Mouse (Mus musculus) heart, embryonic 14.5 days (tissue): ENCODE data around the gene Slc25a54. TPM values are rescaled to one million over a fixed set of nuclear protein-coding genes. Genes with fewer than 3 reads are reported as not detected.

Experiments used
- ATAC-seq: fragments of 200-750 bp; cut with Nextera tagmentation; 2 replicates; pipeline ENCODE4 v1.8.0; 2017; ENCODE audit warnings: low read depth, moderate TSS enrichment; ENCODE audit not compliant: insufficient number of reproducible peaks, insufficient read depth, low FRiP score
- H3K27ac ChIP-seq, 2 experiments: fragments of 200-500 bp in 1 of 2; fragments of 300-500 bp in 1 of 2; sonication (generic) in 1 of 2; replicated peaks in 1 of 2; 2 replicates each; pipeline ENCODE4 v1.5.1; 2012 to 2014; ENCODE audit warnings: low read depth in 2 of 2, low read length in 2 of 2, control low read depth in 1 of 2, mild to moderate bottlenecking in 1 of 2, mixed read lengths in 1 of 2; ENCODE audit not compliant: control insufficient read depth in 1 of 2, insufficient read depth in 1 of 2
- H3K27me3 ChIP-seq: fragments of 300-500 bp; sonication (generic); 2 replicates; pipeline ENCODE4 v1.6.1; 2014; ENCODE audit warnings: mild to moderate bottlenecking, low read length, control low read depth; ENCODE audit not compliant: control insufficient read depth, insufficient read depth
- H3K36me3 ChIP-seq: fragments of 300-500 bp; sonication (generic); 2 replicates; pipeline ENCODE4 v1.6.1; 2014; ENCODE audit warnings: mild to moderate bottlenecking, control low read depth, low read length, mixed read lengths; ENCODE audit not compliant: control insufficient read depth, insufficient read depth
- H3K4me1 ChIP-seq, 2 experiments: fragments of 200-500 bp in 1 of 2; fragments of 300-500 bp in 1 of 2; sonication (generic) in 1 of 2; 2 replicates each; pipeline ENCODE4 v1.6.1; 2012 to 2014; ENCODE audit warnings: low read length in 2 of 2, control low read depth in 1 of 2, mixed read lengths in 1 of 2; ENCODE audit not compliant: control insufficient read depth in 2 of 2, insufficient read depth in 2 of 2
- H3K4me2 ChIP-seq: fragments of 300-500 bp; sonication (generic); 2 replicates; pipeline ENCODE4 v1.6.1; 2014; ENCODE audit warnings: mild to moderate bottlenecking, low read length
- H3K4me3 ChIP-seq, 2 experiments: fragments of 200-500 bp in 1 of 2; fragments of 300-500 bp in 1 of 2; sonication (generic) in 1 of 2; 2 replicates each; pipeline ENCODE4 v1.5.1; 2012 to 2014; ENCODE audit warnings: low read length in 2 of 2, mild to moderate bottlenecking in 2 of 2, control low read depth in 1 of 2, low read depth in 1 of 2, moderate library complexity in 1 of 2; ENCODE audit not compliant: control insufficient read depth in 1 of 2, insufficient read depth in 1 of 2
- H3K9ac ChIP-seq: fragments of 300-500 bp; sonication (generic); 2 replicates; pipeline ENCODE4 v1.6.1; 2014; ENCODE audit warnings: mild to moderate bottlenecking, low read length
- H3K9me3 ChIP-seq: fragments of 300-500 bp; sonication (generic); 2 replicates; pipeline ENCODE4 v1.6.1; 2016; ENCODE audit warnings: low read length, control low read depth; ENCODE audit not compliant: control insufficient read depth
- WGBS: fragments of 180-500 bp; shearing (Covaris S2); extraction: QIAGEN DNeasy Blood & Tissue Kit; methylation state at CpG from one replicate; pipeline ENCODE4 v1.1.7; 2014; 5-methylcytosine and 5-hydroxymethylcytosine counted together
- polyA plus RNA-seq: library from polyadenylated mRNA; unstranded; fragments of >200 nt; fragmentation: Nextera tagmentation; extraction: Ambion mirVana; gene quantifications from 2 replicates; pipeline ENCODE4 v1.2.1, GENCODE M21; 2014

The Slc25a54 gene
- polyA plus RNA-seq, result not detected in 2 replicates

DNA sequence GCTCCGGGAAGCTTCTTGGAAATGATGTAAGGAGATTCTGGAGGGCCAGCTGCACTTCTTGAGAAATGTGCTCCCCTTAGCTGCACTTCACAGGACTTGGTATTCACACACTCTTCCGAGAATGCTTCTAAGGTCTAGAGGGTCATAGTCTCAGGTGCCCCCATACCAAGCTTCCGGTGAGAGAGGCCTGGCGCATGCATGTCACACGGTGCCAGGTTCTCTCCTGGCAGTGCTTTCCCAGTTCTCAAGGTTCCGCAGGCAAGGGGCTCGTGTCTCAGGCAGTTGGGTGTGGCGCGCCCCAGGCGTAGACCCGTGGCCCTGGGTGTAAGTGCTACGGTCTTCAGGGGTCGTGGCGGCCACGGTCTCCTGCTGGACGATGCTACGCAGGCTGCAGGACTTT, at the start of gene Slc25a54:
Gene Slc25a54, plus strand, starts transcription at position 301 of the 400 bp plus-strand sequence.
- Histone ChIP-seq H3K9me3 (no peaks in the 10 kb centered on the region), H3K9ac (no peak within 1 kb of the TSS), H3K4me2 (no peak within 1 kb of the TSS), H3K36me3 (no peaks in the 10 kb centered on the region), H3K27ac (no peak within 1 kb of the TSS), H3K4me3 (no peak within 1 kb of the TSS), H3K27me3 (no peaks in the 10 kb centered on the region), H3K4me1 (no peaks in the 10 kb centered on the region)
- WGBS, result 89% methylated on average over 17 of the region's 17 CpGs
- no peak for ATAC-seq

DNA sequence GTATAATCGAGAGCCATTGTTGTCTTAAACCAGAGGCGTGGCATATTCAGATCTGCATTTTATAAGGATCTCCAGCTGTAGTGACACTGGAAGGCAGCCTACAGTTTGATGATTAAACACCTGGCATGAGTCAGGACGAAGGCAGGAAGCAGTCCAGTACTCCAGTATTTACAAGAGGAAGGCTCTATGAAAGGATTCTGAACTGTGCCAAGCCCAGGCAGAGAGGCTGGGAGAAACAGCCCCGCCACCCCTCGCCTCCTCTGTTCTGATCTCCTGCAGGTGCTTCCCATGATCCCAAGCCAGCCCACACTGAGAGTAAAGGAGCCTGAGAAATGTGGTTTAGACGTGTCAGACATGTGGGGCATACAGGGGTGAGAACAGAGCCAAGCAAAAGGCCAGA, 49.5 kb upstream of the Slc25a54 start:
- Histone ChIP-seq H3K4me3 (no peak overlapping the region), H3K36me3 (no peaks in the 10 kb centered on the region), H3K4me1 (peaks cover 0 to 7% of the 10 kb centered on the region in 2 experiments; a peak in 1 of 4 replicates), H3K9ac (no peak overlapping the region), H3K4me2 (no peak overlapping the region), H3K27ac (no peak overlapping the region), H3K27me3 (no peaks in the 10 kb centered on the region), H3K9me3 (no peaks in the 10 kb centered on the region)
- 53% methylated on average over 6 of the region's 6 CpGs for WGBS
- ATAC-seq, result no peak

DNA sequence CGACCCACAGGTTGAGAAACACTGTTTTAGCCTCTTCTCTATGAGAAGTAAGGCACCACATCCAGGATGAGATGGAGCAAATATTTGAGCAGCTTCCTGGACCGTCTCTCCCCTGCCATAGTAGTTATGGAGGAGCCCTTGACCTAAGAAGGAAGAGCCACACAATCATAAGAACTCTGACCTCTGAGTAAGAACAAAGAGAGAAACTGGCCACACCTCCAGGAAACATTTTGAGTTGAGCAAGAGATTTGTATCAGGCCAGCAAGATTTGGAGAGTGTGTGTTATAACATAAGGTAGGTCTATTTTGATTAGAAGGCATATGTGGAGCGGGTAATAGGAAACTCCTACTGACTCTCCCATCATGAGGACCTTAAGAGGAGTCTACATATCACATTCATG, 48.6 kb upstream of the Slc25a54 start:
- Histone ChIP-seq H3K27ac (no peak overlapping the region), H3K9me3 (no peaks in the 10 kb centered on the region), H3K36me3 (no peaks in the 10 kb centered on the region), H3K27me3 (no peaks in the 10 kb centered on the region), H3K4me3 (no peak overlapping the region), H3K9ac (no peak overlapping the region), H3K4me2 (no peak overlapping the region), H3K4me1 (peaks cover 0 to 4% of the 10 kb centered on the region in 2 experiments; a peak in 1 of 4 replicates)
- no peak for ATAC-seq
- 86% methylated on average over 3 of the region's 3 CpGs for WGBS

DNA sequence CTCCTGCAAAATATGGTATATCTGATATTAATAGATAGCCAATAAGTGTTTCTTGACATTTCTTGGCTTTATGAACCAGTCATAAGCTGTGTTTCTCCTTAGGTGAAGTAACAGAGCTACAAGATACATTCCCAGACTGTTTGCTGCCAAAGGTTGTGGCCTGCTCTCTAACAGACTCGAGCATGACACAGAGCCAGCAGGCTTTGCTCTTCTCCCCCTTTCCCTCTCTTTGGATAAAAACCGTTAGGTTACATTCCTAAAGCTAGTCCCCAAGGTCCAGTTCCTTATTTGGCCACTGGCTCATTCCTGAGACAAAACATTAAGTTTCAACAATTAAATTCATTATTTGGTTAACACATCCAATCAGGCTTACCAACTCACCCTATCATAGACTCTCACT, 48.0 kb upstream of the Slc25a54 start:
- Histone ChIP-seq H3K27ac (no peak overlapping the region), H3K4me1 (peaks cover 0 to 4% of the 10 kb centered on the region in 2 experiments; a peak in 1 of 4 replicates), H3K4me3 (no peak overlapping the region), H3K9ac (no peak overlapping the region), H3K27me3 (no peaks in the 10 kb centered on the region), H3K4me2 (no peak overlapping the region), H3K36me3 (no peaks in the 10 kb centered on the region), H3K9me3 (no peaks in the 10 kb centered on the region)
- no peak for ATAC-seq
- WGBS, result 51% methylated on average over 2 of the region's 2 CpGs

DNA sequence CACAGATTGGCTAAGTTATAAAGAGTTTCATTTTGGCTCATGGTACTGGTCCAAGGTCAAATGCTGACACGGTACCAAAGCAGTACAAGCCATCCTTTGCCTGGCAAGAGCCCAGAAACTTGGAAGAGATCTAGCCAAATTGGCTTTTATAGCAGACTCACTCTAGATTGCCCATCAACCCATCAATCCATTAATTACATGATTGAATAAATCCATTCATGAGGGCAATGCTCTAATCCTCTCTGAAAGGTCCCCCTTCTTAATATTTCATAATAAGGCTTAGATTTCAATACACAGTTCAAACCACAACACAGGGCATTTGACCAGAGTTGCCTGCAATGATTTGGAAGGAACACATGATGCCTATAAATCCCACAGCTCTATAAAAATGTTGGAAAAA, 45.9 kb upstream of the Slc25a54 start:
- H3K27ac ChIP-seq, result no peak overlapping the region
- H3K9ac ChIP-seq, result no peak overlapping the region
- no peaks in the 10 kb centered on the region for H3K36me3 ChIP-seq
- WGBS, result 86% methylated on average over 1 of the region's 1 CpGs
- H3K4me1 ChIP-seq, result no peaks in the 10 kb centered on the region
- no peak overlapping the region for H3K4me3 ChIP-seq
- ATAC-seq, result no peak
- H3K4me2 ChIP-seq, result no peak overlapping the region
- H3K9me3 ChIP-seq, result no peaks in the 10 kb centered on the region
- H3K27me3 ChIP-seq, result no peaks in the 10 kb centered on the region

DNA sequence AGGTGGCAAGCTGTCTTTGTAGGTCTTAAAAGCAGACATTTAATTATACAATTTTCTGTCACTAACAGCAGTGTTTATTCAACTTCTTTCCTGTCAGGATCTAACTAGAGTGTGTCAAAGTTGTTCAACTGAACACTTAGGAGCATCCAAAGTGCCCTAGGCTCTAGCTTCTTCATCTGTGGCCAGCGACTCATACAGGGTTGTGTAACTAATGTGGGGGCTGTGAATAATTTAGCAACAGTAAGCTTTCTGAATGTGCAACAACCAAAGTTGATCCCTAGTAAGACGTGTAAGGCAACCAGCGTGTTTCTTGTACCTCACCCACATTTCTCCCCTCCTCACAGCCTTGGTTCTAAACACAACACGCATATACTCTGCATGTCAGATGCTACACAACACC, 39.4 kb upstream of the Slc25a54 start:
- Histone ChIP-seq H3K4me3 (no peak overlapping the region), H3K9me3 (no peaks in the 10 kb centered on the region), H3K36me3 (no peaks in the 10 kb centered on the region), H3K27ac (no peak overlapping the region), H3K4me2 (no peak overlapping the region), H3K4me1 (no peaks in the 10 kb centered on the region), H3K9ac (no peak overlapping the region), H3K27me3 (no peaks in the 10 kb centered on the region)
- 83% methylated on average over 4 of the region's 4 CpGs for WGBS
- no peak for ATAC-seq

DNA sequence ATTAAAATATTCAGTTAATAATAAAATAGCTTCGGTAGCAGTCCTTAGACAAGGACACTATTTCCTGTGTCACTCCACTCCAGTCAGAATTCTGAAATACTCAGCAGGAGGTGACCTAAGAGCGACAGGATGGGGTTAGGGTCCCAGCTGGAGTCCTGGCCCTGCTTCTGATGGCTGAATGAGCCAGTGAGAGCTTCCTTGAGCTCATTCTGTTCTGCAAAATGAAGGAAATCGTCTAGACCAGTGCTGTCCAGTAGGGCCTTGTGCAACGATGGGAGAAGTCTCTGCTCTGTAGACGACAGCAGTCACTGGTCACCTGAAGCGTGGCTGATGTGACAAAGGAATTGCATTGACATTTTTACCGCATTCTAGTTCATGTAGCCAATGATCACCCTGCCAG, 36.9 kb upstream of the Slc25a54 start:
- H3K4me3 ChIP-seq, result no peak overlapping the region
- no peak overlapping the region for H3K9ac ChIP-seq
- no peak overlapping the region for H3K4me2 ChIP-seq
- H3K36me3 ChIP-seq, result no peaks in the 10 kb centered on the region
- 62% methylated on average over 7 of the region's 7 CpGs for WGBS
- H3K27ac ChIP-seq, result no peak overlapping the region
- H3K27me3 ChIP-seq, result no peaks in the 10 kb centered on the region
- no peaks in the 10 kb centered on the region for H3K9me3 ChIP-seq
- H3K4me1 ChIP-seq, result no peaks in the 10 kb centered on the region
- ATAC-seq, result no peak

DNA sequence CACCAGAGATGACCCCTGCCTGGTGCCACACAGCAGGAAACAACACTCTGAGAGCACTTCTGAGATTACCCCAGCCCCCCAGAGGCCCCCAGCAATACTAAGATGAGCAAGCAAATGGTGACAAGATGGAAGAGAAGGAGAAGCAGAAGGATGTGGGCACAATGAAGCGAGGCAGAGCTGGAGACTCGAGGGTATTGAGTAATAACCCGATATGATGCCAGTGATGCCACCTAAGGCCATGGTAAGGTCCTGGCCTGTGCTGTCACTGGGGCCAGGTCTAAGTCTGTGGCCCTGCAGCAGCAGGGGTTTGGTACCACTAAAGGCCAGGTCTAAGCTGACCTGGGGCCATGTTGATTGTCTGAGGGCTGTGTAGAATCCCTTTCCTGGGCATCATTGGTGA, 33.8 kb upstream of the Slc25a54 start:
- ATAC-seq, result no peak
- Histone ChIP-seq H3K4me1 (peaks cover 4 to 5% of the 10 kb centered on the region in 2 experiments; a peak in 3 of 4 replicates), H3K9me3 (no peaks in the 10 kb centered on the region), H3K4me2 (no peak overlapping the region), H3K36me3 (no peaks in the 10 kb centered on the region), H3K9ac (no peak overlapping the region), H3K27ac (no peak overlapping the region), H3K4me3 (no peak overlapping the region), H3K27me3 (no peaks in the 10 kb centered on the region)
- 85% methylated on average over 3 of the region's 3 CpGs for WGBS
